Mouse (Mus musculus) cerebellum, postnatal 10 days (tissue): ENCODE data around the gene Ascc3.

Experiments used
- DNase-seq, 2 experiments: peaks; one replicate each; pipeline ENCODE4 v3.0.0; 2021; ENCODE audit warnings: mixed read lengths in 2 of 2

Ascc3 gene

DNA sequence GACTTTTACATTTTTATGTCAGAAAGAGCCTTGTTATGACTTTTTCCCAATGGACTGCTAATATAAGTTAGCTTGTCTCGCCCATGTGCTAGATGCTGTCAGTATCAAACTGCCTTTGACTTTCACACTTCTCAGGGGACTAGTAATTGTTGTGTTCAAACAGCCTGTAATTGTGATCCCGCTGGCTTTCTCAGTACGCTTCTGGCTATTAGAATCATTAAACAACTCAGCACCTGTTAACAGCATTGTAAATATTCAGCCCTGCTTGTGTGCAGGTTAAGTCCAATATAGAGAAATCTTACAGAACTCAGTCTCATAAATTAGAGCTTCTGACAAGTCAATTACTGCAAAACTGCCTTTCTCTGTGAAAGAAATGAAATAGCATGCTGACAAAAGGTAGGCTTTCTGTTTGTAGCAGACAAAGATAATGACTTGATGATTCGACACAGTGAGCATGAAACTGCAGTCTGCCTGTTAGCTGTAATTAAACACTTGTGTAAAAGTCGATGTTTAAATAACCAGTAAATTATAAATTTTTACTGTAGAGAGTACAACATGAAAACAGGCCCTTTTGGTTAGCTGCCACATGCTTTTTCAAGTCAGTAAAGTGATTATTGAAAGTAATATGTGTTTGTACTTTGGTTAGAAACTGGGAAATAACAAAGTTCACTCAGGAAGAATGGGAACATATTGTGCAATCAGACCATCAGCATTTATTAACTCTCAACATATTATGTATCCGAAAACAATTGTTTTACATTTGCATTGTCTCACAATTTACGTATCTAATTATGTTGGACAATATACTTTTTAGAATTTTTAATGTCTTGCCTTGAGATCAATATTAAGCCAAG, 171.2 kb downstream of the Ascc3 start:
- DNase-seq: peak in 1 of 2 experiments; percentile 11

DNA sequence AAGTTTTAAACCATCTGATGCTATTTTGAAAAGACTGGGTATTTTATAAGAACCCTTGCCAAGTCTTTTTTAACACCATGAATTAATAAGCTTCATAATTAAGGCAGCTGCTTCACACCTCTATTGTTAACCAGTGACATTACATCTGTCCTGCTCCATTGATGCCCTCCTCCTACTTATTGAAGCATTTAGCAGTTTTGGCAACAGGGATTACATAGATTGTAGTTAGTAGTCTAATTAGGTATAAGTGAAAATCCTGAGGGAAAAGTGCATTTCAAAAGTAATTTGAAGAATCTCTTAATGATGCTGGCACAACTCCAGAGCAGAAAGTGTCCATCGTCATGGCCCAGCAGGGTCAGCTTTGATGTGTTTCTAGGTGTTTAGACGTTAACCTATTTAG, 180.3 kb downstream of the Ascc3 start:
- no peak for DNase-seq

DNA sequence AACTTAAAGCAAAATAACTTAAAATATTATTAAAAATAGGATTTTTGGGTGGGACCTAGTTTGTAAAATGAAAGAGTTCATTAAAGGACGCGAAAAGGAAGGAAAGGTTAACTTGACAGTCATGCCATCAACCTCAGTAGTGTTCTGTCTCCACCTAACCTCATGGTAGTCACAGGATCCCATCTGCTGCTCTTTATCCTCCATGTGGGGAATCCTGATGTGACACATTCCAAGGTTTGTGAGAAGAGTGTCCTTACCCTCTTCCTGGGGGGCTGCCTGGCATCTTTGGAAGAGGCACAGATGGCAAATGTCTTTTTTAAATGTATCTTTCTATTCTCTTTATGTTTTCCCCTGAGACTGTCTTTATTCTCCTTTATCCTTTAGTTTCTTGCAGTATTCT, 181.4 kb downstream of the Ascc3 start:
- peak; percentile 18 to 29 for DNase-seq

DNA sequence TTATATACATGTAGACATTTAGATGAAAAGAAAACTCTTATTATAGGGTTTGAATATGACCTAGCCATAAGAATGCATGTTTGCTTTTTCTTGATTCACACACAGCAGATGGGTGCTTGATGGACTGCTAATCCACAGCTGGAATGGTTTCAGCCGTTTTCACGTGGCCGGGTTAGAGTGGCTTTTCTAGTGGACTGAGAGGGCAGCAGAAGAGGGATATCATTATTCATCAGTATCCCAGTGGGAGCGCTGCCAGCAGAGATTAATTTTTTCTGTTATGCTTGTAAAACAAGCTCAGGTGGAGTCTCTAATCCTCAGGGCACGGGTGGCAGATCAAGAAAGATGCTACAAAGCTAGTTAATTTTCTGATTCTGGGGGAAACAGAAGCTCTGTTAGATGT, 200.4 kb downstream of the Ascc3 start:
- DNase-seq: peak; percentile 80 to 84

DNA sequence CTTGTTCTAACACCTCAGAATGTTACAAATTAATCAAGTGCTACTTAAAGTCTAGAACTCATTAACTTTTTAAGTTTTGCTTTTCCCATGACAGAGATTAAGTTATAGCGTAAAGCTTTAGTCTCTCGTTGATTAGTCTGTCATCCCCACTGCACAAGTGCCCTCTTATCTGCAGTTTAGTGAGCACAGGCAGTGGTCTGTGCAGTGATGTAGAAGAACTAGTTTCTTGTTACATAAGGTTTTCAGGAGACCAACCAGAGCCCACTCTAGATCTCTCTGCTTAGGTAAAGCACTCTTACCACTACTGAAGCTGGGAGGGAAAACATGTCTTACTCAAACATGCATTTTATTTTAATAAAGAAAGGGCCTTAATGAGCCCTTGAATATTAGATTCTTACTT, 209.1 kb downstream of the Ascc3 start:
- peak in 1 of 2 experiments; percentile 5 for DNase-seq

DNA sequence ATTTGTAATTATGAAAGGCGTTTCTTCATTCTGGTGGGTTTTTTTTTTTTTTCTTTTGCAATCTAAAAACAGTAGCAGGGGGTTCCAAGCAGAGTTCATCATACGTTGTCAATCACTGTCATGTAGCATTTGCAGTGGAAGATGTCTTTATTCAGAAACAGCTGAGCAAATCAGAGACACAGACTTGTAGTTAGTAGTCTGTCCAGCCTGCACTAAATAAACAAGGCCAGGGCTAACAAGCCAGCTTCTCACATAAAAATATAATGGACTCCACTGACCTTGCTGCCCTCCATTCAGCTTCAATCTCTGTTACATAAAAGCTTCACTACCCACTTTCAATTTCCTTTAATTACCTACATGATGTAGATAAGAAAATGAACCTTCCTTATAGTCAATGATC, 209.9 kb downstream of the Ascc3 start:
- DNase-seq: no peak

DNA sequence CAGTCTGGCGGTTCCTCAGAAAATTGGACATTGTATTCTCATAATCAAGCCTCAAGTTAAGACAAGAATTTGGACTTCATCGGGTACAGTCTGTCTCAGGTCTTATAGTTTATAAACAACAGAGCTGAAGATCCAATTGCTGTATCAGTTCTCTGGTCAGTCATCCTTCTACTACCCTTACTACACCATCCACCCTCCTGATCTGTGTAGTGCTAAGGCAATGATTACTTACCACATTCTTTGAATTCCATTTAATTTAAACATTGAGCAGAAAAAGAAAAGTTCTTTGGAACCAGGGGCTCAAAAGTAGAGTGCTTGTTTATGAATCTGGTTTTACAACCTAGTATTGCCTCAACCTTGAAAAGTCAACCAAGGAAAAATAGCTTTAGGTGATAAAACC, 213.7 kb downstream of the Ascc3 start:
- DNase-seq: no peak

DNA sequence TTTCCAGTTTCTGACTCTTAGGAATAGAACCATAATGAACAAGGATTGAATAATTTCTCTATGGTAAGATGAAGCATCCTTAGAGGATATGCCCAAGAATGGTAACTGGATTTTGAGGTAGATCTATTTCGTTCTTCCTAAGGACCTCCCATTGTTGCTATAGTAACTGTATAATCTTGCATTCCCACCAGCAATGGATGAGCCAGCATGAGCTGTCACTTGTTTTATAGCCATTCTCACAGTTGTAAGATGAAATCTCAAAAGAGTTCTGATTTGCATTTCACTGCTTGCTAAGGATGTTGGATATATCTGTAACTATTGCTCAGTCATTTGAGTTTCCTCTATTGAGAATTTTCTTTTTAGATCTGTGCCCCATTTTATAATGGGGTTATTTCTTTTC, 229.9 kb downstream of the Ascc3 start:
- DNase-seq: no peak

DNA sequence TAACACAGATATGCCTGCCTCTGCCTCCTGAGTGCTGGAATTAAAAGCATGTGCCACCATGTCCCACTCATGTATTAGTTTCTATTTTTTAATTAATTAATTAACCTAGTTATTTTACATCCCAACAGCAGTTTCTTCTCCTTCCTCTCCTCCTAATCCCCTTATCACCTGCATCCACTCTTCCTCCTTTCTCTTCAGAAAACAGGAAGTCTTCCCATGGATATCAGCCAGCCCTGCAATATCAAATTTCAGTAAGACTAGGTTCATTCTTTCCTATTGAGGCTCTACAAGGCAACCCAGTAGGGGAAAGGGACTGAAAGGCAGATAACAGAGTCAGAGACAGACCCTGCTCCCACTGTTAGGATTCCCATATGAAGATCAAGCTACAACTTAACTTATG, 234.4 kb downstream of the Ascc3 start:
- DNase-seq: no peak

DNA sequence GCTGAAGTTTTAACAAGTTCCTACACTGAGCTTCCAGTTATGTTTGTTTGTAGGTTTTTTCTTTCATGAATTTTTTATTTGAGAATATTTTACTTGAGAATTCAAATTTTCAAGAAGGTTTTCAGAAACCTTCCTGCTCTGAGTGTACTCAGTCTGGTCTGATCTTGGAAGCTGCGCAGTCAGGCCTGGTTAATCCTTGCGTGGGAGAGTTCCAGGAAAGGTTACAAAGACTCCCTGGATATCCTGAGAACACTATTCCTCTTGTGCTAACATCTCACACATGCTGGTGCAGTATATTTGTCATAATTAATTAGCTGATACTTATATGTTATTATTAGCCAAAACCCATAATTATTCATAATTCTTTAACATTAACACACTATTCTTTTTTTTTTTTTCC, 242.1 kb downstream of the Ascc3 start:
- DNase-seq: no peak

DNA sequence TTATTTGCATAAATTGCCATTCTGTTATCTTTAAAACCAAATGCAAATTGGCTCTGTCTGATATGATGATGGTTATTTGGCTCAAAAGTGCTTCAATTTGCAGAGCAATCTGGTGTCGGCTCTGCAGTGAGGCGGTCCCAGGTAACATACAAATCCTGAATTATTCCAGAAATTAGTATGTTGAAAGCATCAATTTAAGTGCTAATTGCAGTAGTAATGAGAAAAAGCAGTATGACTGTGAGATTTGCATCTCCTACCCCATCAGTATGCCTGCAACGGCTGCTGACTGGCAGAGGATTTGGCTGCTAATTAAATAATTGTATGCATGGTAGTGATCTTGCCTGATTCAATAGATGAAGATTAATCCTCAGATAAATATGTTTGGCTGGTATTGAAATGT, 250.9 kb downstream of the Ascc3 start:
- DNase-seq: no peak

DNA sequence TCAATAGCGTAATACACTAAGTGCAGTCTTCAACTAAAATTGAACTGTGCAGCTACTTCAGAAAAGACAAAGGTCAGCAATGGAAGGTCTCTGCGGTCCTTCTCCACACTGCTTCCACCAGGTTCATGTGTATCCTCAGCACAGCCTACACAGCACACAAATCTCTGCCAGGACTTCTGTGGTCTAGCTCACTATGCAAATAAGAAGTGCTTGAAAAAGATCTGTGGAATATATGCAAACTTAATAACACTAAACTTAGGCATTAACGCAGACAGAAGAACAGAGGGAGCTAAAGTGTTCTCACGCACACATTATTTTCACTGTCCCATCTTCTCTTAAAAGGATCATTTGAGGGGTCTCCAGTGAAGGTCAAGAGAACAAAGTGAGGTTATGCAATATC, 275.7 kb downstream of the Ascc3 start:
- no peak for DNase-seq

DNA sequence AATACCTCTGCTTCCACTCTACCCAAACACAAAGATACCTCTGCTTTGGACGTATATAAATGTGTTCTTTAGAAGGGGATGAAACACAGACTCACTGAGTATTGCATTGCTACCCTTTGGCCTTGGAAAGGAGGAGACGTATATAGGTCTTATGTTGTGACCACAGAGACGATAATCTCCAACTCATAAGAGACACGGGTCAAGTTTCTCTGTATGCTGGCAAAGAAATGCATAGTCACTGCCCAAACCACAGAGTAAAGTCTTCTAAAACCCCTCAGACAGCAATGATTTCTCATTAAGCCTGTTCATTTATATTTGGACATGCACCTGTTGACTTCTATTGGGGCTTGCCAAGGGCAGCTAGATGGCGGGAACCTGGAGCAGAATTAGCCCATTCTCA, 284.5 kb downstream of the Ascc3 start:
- DNase-seq: no peak

DNA sequence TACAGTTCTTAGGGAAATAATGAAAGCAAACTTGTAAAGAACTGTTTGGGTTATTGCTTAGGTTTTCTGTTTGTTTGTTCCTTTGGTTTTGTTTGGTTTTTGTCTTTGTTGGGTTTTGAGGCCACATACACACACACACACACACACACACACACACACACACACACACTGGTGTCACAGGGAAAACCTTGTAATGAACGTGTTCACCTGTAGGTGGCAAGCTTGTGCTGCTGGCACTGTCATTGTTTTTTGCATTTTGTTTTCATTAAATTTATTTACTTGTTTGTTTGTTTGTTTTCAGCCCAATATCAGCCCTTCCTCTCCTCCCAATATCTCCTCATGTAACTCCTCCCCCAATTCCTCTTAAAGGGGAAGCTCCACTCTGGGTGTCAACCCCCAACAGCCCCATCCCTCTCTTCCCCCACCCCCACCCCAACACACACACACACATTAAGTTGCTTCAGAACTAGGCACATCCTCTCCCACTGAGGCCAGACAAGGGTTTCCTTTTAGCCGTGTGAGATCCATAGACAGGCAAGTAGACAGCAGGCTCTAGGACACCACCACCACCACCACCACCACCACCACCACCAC, 289.1 kb downstream of the Ascc3 start:
- peak; percentile 30 to 40 for DNase-seq

DNA sequence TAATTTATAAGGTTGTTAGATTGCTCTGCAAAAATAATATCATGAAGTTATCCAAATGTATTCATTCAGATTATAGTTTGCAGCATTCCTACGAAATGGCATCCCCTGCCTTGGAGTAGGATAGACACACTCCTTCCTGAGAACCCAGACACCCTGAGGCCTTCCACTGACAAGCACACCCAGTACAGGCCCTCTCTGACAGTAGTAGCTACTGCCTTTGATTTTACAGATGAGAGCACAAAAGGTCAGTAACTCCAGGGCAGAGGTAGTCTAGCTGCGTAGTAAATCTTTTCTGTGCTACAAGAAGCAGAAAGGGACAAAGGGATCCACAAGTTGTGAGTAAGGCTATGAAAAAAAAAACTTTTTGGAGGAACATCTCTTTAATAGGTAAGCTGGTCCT, 289.9 kb downstream of the Ascc3 start:
- DNase-seq: no peak

DNA sequence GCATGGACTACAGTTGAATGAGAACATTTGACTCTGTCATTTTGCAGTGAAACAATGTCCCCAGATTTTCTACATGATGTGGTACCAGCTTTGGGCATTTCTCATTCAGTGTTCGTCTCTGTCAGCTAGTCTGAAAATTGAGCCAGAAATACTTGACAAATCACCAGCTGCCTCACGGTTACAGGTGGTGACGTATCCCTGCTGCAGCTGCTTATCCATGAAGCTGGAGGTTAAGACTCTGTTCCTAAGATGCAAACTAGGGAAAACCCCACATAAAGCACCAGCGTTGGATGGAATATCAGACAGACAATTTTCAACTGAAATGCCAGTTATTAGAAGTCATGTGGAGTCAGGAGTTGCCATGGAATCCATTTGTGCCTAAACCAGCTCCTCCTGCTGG, 293.8 kb downstream of the Ascc3 start:
- DNase-seq: no peak

DNA sequence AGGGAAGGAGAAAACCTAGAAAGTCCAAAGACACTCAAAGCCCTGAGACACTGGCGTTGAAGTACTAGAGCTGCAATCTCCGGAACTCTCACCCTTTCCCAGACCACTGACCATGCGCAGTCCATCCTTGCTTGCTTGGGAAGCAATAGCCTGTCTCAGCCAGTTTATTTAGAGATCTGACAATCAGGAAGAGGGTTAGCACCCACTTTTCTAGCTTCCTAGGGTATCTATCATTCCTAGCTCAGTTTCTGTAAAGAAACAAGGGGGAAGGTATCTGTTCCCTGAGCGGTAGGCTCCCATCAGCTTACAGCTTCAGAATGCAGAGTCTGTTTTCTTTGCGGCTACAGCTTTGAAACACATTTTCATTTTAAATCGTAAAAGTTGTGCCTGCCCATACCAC, 298.2 kb downstream of the Ascc3 start:
- DNase-seq: peak in 1 of 2 experiments; percentile 4

DNA sequence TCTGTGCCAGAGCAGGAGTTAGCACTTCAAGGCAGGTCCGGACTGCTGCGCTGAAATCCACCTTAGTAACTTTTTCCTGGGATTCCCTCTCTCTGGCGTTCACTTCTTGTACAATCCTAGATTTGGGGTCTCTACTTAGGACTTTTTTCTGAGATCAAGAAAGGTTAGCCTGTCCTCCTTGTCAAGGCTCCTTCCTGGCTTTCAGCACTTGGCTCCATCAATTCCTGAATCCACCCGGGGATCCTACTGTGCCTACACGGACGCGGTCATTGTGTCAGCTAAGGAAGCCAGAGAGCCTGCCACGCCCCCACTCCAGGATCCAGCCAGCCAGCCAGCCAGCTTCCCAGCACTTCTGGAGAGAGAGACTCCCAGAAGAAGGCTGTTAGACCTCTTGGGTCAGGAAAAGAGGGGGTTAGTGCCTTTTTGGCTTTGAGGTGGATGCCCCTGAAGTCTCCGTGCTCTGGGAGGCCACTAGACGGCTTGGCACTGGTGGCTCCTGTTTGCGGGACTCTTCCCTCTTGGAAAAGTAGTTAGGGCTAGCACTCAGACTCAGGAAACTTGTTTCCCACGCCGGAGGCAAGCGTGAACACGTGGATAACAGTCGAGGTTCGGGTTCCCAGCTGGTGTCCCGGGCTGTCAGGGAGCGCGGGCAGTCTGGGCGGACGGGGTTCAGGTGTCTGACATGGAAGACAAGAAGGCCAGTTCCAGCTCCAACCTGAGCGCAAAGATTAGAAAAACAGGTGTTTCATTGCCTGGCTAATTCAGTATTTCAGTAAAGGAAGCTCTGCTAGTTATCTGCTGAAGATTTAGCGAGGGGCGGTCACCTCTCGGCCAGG, 299.6 kb downstream of the Ascc3 start:
- peak in 1 of 2 experiments; percentile 23 for DNase-seq

DNA sequence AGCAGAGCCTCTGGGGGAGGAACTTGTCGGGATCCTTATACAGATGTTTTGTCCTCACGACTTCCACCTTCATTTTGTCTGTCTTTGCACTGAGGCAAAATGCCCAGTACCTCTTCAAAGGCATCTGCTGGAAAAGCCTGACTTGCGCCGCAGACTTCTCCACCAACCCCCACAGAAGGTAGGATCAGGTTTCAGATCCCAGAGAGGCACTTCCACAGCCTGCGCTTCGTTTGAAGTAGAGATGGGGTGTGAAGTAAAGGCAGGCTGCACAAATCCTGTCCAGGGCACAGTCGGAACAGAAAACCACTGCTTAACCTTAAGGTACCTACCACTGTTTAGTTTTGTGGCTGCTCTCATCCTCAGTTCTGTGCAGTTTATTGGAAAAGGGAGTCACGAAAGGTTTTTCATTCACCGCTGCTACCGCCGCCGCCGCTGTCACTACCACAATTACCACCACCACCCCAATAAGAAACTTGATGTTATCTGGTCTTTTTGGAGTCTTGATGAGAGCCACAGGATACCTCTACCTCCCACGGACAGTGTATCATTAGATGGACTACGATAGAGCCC, 300.4 kb downstream of the Ascc3 start:
- DNase-seq: no peak

DNA sequence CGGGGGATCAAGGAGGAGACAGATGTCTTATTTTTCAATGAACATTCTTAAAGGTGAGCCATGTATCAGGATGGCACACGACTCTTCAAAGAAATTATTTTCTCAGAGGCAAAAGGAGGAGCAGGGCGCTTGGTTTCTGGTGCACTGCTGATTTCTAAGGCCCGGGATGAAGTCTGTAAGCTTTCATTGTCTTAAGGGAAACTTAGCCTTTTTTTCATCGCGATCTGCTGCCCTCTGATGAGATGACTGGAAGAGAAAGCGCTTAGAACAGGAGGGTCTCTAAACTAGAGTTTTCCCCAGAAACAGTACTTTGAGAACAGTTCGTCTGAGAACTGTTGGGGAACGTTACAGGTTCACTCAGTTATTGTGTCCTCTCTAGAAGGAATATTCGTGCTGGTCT, 301.1 kb downstream of the Ascc3 start:
- DNase-seq: no peak

DNA sequence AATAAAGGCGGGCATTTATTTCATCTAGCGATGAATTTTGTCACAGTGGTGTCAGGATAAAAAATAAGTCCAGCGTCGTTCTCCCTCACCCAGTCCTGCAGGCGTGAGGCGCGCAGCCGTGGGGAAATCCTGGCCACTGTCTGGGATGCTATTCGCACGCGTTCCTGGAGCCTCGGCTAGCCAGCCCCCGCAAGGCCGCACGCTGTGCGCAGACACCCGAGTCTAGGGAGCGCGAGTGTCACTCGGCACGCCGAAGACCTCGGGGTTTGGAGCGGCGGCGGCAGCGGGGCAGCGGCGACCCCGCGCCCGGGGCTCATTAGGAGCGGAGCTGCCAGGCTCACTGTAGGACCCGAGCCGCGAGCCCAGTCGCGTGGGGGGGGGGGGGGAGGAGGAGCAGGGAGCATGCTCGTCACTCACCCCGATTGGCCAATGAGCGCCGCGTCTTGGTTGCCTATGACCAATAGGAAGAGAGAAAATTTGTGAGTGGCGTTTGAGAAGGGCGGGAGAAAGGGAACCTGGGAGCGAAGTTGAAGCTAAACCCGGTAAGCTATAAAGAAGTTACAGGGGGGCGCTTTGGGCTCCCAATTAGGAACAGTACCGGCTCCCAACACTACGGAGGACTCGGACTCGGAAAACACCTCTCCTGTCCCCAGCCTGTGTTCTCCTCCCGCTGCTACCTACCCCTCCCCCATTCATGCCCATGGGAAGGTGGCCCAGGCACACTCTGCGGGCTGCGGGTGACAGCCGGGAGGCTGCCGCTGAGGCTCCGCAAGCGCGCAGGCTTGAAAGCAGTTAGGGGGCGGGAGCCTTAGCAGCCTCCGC, 301.9 kb downstream of the Ascc3 start, which contains the start of gene Sim1:
Sim1 (plus strand) TSS at position 585 of the 822 bp plus-strand sequence.
- peak; percentile 90 to 92 for DNase-seq

DNA sequence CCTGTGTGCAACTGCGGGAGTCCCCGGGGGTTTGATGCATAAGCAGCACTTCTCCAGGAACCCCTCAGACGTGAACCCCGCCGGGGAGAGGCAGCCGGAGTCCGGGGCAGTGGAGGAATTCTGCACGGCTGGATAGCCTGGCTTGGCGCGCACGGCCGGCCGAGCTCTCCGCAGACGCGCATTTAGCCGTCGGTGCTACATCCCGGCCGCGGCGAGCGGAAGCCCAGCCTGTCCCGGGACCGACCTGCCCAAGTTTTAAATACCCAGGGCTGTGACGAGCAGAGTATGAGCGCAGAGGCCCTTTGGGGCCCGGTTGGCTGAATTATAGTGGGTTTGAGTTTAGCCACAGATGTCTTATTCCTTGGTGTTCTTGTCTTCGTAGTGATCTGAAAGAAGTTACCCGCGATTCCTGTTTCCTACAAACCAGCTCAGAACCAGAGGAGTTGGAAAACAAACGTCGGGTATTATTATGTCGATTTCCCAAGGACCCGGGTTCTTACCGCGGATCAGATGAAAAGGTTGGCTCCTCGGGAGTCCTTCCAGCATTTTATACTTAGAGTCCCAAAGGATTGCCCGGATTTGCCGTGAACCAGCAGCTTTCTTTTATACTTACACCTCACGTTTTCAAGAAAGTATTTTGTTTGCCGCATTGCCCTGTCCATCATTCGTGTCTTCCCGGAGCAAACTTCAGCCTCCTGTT, 302.8 kb downstream of the Ascc3 start:
- peak; percentile 30 to 35 for DNase-seq
